15 mouse cellular contexts compared by ENCODE assay signal in genomic region chr2:94244140-94244539, GRCm38 (mm10).
DNase-seq lines count a peak whose midpoint lies in the region; ATAC-seq lines count a peak whose summit lies in the region.
"Had no signal": no experiment of that assay in that cellular context is flagged by ENCODE, and none has a peak within 500 bp of the region (broad histone marks: within the 10 kb centered on the region; RNA-seq: fewer than 3 reads in every experiment).

No protein-coding gene starts in this region.

- H3K27ac ChIP-seq in hindbrain, embryonic 11.5 days (ENCODE audit: low read depth, low read length): no peak overlapping the region
- no peak overlapping the region for H3K27ac ChIP-seq in hindbrain, embryonic 12.5 days
- H3K27ac ChIP-seq in midbrain, embryonic 13.5 days: no peak overlapping the region
- H3K27ac ChIP-seq: embryonic facial prominence, embryonic 10.5 days; limb, embryonic 12.5 days; stomach, postnatal 0 days had no signal

- peaks cover 8% of the 10 kb centered on the region for H3K4me1 ChIP-seq in hindbrain, embryonic 11.5 days (replicated peaks; ENCODE audit: control insufficient read depth, insufficient read depth, low read length)
- peaks cover 54% of the 10 kb centered on the region for H3K4me1 ChIP-seq in hindbrain, embryonic 12.5 days
- peaks cover 85% of the 10 kb centered on the region for H3K4me1 ChIP-seq in midbrain, embryonic 13.5 days (replicated peaks)

- no peaks in the 10 kb centered on the region for H3K36me3 ChIP-seq in hindbrain, embryonic 11.5 days (ENCODE audit: control insufficient read depth, insufficient read depth, low read length)
- H3K36me3 ChIP-seq in hindbrain, embryonic 12.5 days: no peaks in the 10 kb centered on the region
- no peaks in the 10 kb centered on the region for H3K36me3 ChIP-seq in midbrain, embryonic 13.5 days
- H3K36me3 ChIP-seq: embryonic facial prominence, embryonic 10.5 days; limb, embryonic 12.5 days had no signal

- DNase-seq in cerebellum, postnatal 36 days: peak; percentile 34 to 53
- no peak for DNase-seq in cerebellum, adult 11 months
- peak; percentile 30 for DNase-seq in hindbrain, embryonic 11.5 days (ENCODE audit: low spot score)
- peak; percentile 73 for DNase-seq in brain, adult 2 months (ENCODE audit: low read depth, low spot score)
- DNase-seq in embryo, embryonic 10 days (ENCODE audit: low spot score): no peak
- DNase-seq in urinary bladder, postnatal 10 days (ENCODE audit: low spot score): no peak
- DNase-seq: B cell, adult 2 months; kidney, adult 9 months; lung, adult 2 months had no signal

- H3K9ac ChIP-seq in hindbrain, embryonic 11.5 days (ENCODE audit: low read depth, low read length): no peak overlapping the region
- no peak overlapping the region for H3K9ac ChIP-seq in hindbrain, embryonic 12.5 days
- no peak overlapping the region for H3K9ac ChIP-seq in midbrain, embryonic 13.5 days (replicated peaks)
- H3K9ac ChIP-seq: limb, embryonic 12.5 days had no signal

- H3K27me3 ChIP-seq in hindbrain, embryonic 11.5 days (ENCODE audit: control insufficient read depth, insufficient read depth, low read length): peaks cover 75% of the 10 kb centered on the region
- peaks cover 95% of the 10 kb centered on the region for H3K27me3 ChIP-seq in hindbrain, embryonic 12.5 days
- H3K27me3 ChIP-seq in midbrain, embryonic 13.5 days: peaks cover 60% of the 10 kb centered on the region

- WGBS in hindbrain, embryonic 11.5 days: under 1% methylated on average over 9 of the region's 9 CpGs
- WGBS in hindbrain, embryonic 12.5 days: 1% methylated on average over 9 of the region's 9 CpGs
- WGBS in midbrain, embryonic 13.5 days: 3% methylated on average over 9 of the region's 9 CpGs

- H3K4me3 ChIP-seq in hindbrain, embryonic 11.5 days (ENCODE audit: low read depth, low read length): no peak overlapping the region
- no peak overlapping the region for H3K4me3 ChIP-seq in hindbrain, embryonic 12.5 days
- peak overlapping the region; percentile 34; the same call in 1 of the 2 replicates for H3K4me3 ChIP-seq in midbrain, embryonic 13.5 days (replicated peaks)

- H3K4me2 ChIP-seq in hindbrain, embryonic 11.5 days (replicated peaks; ENCODE audit: low read depth, low read length): no peak overlapping the region
- H3K4me2 ChIP-seq in hindbrain, embryonic 12.5 days (replicated peaks): no peak overlapping the region; the same call in 1 of the 2 replicates
- peak overlapping the region; percentile 73 for H3K4me2 ChIP-seq in midbrain, embryonic 13.5 days (replicated peaks)

- H3K9me3 ChIP-seq in hindbrain, embryonic 11.5 days (ENCODE audit: control insufficient read depth, low read length): no peaks in the 10 kb centered on the region
- H3K9me3 ChIP-seq in hindbrain, embryonic 12.5 days (replicated peaks): no peaks in the 10 kb centered on the region
- no peaks in the 10 kb centered on the region for H3K9me3 ChIP-seq in midbrain, embryonic 13.5 days
- H3K9me3 ChIP-seq: embryonic facial prominence, embryonic 10.5 days; limb, embryonic 12.5 days; megakaryocyte, embryonic 14.5 days had no signal

- ATAC-seq in hindbrain, embryonic 11.5 days (ENCODE audit: low FRiP score): no peak
- ATAC-seq in hindbrain, embryonic 12.5 days (ENCODE audit: low FRiP score): no peak
- ATAC-seq in midbrain, embryonic 13.5 days: no peak

Comparison
In these comparisons a context has a peak if more than half of its experiments do, and no peak if none do; other contexts are left out.
1. DNase-seq: peak in cerebellum, postnatal 36 days (2 of 2), hindbrain, embryonic 11.5 days (single experiment) and brain, adult 2 months (single experiment); none in cerebellum, adult 11 months (single experiment), embryo, embryonic 10 days (single experiment) and urinary bladder, postnatal 10 days (single experiment).